Mouse (Mus musculus) midbrain, embryonic 15.5 days (tissue): ENCODE measurements at regions not wholly inside any gene's neighbourhood (a gene's known extent, or its start where the extent isn't known, plus 50 kb on each side); places are given as distances from the start of the nearest gene placed in this dataset.

Experiments
- ATAC-seq: fragments of 200-750 bp; cut with Nextera tagmentation; replicated peaks from 2 replicates; pipeline ENCODE4 v1.8.0; 2017; ENCODE audit warnings: moderate TSS enrichment
- H3K27ac ChIP-seq: fragments of 300-500 bp; sonication (generic); 2 replicates; pipeline ENCODE4 v1.5.1; 2015; ENCODE audit warnings: mild to moderate bottlenecking, inconsistent platforms
- H3K27me3 ChIP-seq: fragments of 300-500 bp; sonication (generic); replicated peaks from 2 replicates; pipeline ENCODE4 v1.6.1; 2015; ENCODE audit warnings: inconsistent platforms
- H3K36me3 ChIP-seq: fragments of 300-500 bp; sonication (generic); replicated peaks from 2 replicates; pipeline ENCODE4 v1.6.1; 2015; ENCODE audit warnings: inconsistent platforms
- H3K4me1 ChIP-seq: fragments of 300-500 bp; sonication (generic); 2 replicates; pipeline ENCODE4 v1.6.1; 2015; ENCODE audit warnings: inconsistent platforms
- H3K4me2 ChIP-seq: fragments of 300-500 bp; sonication (generic); 2 replicates; pipeline ENCODE4 v1.6.1; 2015; ENCODE audit warnings: inconsistent platforms, mild to moderate bottlenecking, moderate library complexity
- H3K4me3 ChIP-seq: fragments of 300-500 bp; sonication (generic); 2 replicates; pipeline ENCODE4 v1.5.1; 2015; ENCODE audit warnings: mild to moderate bottlenecking, inconsistent platforms
- H3K9ac ChIP-seq: fragments of 300-500 bp; sonication (generic); 2 replicates; pipeline ENCODE4 v1.6.1; 2015; ENCODE audit warnings: mild to moderate bottlenecking, inconsistent platforms
- H3K9me3 ChIP-seq: fragments of 300-500 bp; sonication (generic); 2 replicates; pipeline ENCODE4 v1.6.1; 2016; ENCODE audit warnings: inconsistent platforms
- WGBS: fragments of 180-500 bp; shearing (Covaris S2); methylation state at CpG from one replicate; pipeline ENCODE4 v1.1.7; 2015; ENCODE audit warnings: mixed read lengths; 5-methylcytosine and 5-hydroxymethylcytosine counted together

DNA sequence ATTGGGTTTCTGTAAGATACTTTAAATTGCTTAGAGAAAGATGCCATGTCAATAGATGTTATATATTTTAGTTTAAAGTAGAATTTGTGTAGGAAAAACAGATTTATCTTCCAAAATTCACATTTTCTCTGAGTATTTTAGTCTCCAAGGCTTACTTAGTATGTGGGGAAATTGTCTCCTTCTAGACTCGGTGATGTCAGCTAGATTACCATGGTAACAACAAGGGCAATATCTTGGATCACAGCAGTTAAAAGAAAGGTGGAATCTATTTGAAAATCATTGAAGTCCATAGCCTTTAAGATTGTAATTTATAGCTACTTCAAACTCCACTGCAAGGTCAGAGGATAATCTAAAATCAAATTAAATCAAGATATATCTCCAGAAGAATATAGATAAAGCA is 83.2 kb upstream of the Rgs4 start:
- 0 out of 2 replicates have a peak, but pooled peaks cover 3% of the 10 kb centered on the region for H3K4me1 ChIP-seq
- no peak overlapping the region for H3K9ac ChIP-seq
- H3K36me3 ChIP-seq = no peaks in the 10 kb centered on the region
- no peaks in the 10 kb centered on the region for H3K27me3 ChIP-seq
- no peaks in the 10 kb centered on the region for H3K9me3 ChIP-seq
- H3K4me2 ChIP-seq = no peak overlapping the region
- ATAC-seq = peak; percentile 80
- WGBS = 22% methylated on average over 1 of the region's 1 CpGs
- peak overlapping the region; percentile 56; the same call in 1 of the 2 replicates for H3K27ac ChIP-seq
- H3K4me3 ChIP-seq = no peak overlapping the region

DNA sequence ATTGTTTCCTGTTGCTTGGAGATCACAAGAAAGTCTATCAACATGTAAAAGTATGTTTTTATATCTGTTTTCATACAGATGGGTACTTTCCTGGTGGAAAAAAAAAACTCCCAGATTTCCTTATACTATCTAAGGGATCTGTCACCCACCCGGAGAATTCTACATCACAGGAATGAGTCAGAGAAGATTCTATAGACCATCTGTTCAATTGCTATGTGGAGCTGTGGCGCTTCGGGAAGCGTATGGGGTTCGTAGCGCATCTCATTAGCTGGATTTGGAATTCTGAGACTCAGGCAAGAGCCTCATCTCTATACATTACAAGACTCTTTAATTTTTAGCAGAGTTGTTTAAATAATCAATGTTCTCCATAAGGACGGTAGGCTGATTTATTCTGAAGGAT is 74.6 kb upstream of the Rgs4 start:
- no peaks in the 10 kb centered on the region for H3K27me3 ChIP-seq
- WGBS = 59% methylated on average over 7 of the region's 7 CpGs
- no peak overlapping the region for H3K9ac ChIP-seq
- no peak overlapping the region for H3K4me3 ChIP-seq
- H3K9me3 ChIP-seq = no peaks in the 10 kb centered on the region
- H3K27ac ChIP-seq = no peak overlapping the region
- ATAC-seq = no peak
- no peak overlapping the region for H3K4me2 ChIP-seq
- H3K4me1 ChIP-seq = peaks cover 9% of the 10 kb centered on the region; the same call in 1 of the 2 replicates
- H3K36me3 ChIP-seq = no peaks in the 10 kb centered on the region

GRCm38 (mm10) chr1:169819404-169819949 is 72.0 kb upstream of the Rgs4 start:
- no peak overlapping the region for H3K4me3 ChIP-seq
- no peaks in the 10 kb centered on the region for H3K9me3 ChIP-seq
- WGBS = 52% methylated on average over 5 of the region's 5 CpGs
- H3K9ac ChIP-seq = no peak overlapping the region
- H3K4me1 ChIP-seq = peaks cover 9% of the 10 kb centered on the region; the same call in 1 of the 2 replicates
- no peaks in the 10 kb centered on the region for H3K27me3 ChIP-seq
- H3K4me2 ChIP-seq = no peak overlapping the region
- H3K36me3 ChIP-seq = no peaks in the 10 kb centered on the region
- H3K27ac ChIP-seq = 0 out of 2 replicates have a peak overlapping the region, but pooled peaks have one; percentile 15
- ATAC-seq = peak; percentile 62

DNA sequence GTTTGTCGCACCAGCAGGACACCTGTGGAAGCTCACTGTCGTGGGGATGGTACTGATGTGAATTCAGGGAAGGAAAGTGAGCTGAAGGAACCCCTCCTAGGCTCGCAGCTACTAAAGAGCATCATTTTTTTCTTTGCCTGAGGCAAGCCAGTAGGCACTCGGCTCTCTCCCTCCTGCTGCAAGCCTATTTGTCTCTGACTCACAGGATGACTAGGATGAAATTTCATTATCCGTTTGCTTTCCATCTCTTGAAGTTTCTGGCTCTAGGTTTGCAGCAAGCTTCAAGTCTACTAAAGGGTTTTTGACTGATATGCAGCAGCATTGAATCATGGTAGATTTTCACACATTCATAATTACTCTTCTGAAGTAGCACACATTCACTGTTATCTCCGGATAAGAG is 69.5 kb upstream of the Rgs4 start:
- no peak for ATAC-seq
- 63% methylated on average over 6 of the region's 6 CpGs for WGBS

DNA sequence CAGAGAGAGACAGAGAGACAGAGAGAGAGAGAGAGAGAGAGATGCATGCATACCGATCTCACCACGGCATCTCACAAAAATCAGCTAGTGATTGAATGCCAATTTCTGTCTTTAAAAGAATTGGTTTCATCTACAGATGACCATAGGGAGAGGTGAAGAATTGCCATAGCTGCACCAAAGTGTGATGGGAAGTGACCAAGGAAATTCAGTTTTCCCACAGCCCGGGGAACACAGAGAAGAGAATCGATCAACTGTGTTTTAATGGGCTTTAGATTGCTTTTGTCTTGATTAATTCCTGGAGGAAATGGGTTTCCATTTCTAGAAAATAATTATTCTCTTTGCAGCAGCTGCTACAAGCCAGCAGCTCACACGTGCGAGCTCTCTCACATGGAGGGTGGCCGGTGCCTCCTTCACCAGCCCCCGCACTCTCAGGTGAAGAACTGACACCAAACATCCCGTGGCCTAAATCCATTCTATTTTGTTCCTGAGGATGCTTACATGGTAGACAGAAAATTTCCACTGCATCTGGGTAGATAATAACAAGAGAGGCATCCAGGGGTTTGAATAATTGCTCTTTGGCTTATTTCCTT is 65.2 kb upstream of the Rgs4 start:
- no peak overlapping the region for H3K27ac ChIP-seq

More for the DNA sequence above, 69.5 kb upstream of the Rgs4 start:
- H3K27me3 ChIP-seq = no peaks in the 10 kb centered on the region
- H3K27ac ChIP-seq = no peak overlapping the region
- no peak overlapping the region for H3K4me3 ChIP-seq
- no peak overlapping the region for H3K4me2 ChIP-seq
- H3K36me3 ChIP-seq = no peaks in the 10 kb centered on the region
- H3K9ac ChIP-seq = no peak overlapping the region
- H3K4me1 ChIP-seq = peaks cover 6% of the 10 kb centered on the region; the same call in 1 of the 2 replicates
- no peaks in the 10 kb centered on the region for H3K9me3 ChIP-seq

GRCm38 (mm10) chr1:169803428-169804138 is 56.1 kb upstream of the Rgs4 start:
- Histone ChIP-seq H3K27me3 (no peaks in the 10 kb centered on the region), H3K36me3 (no peaks in the 10 kb centered on the region), H3K27ac (no peak overlapping the region), H3K9me3 (no peaks in the 10 kb centered on the region), H3K4me1 (no peaks in the 10 kb centered on the region), H3K4me3 (no peak overlapping the region), H3K9ac (no peak overlapping the region), H3K4me2 (no peak overlapping the region)
- ATAC-seq = no peak
- WGBS = 83% methylated on average over 4 of the region's 4 CpGs

More for the DNA sequence above, 65.2 kb upstream of the Rgs4 start:
- H3K4me3 ChIP-seq = no peak overlapping the region
- no peak overlapping the region for H3K4me2 ChIP-seq
- WGBS = 63% methylated on average over 9 of the region's 9 CpGs
- H3K9ac ChIP-seq = no peak overlapping the region
- no peaks in the 10 kb centered on the region for H3K36me3 ChIP-seq
- no peaks in the 10 kb centered on the region for H3K27me3 ChIP-seq
- H3K9me3 ChIP-seq = no peaks in the 10 kb centered on the region
- no peak for ATAC-seq
- no peaks in the 10 kb centered on the region for H3K4me1 ChIP-seq

DNA sequence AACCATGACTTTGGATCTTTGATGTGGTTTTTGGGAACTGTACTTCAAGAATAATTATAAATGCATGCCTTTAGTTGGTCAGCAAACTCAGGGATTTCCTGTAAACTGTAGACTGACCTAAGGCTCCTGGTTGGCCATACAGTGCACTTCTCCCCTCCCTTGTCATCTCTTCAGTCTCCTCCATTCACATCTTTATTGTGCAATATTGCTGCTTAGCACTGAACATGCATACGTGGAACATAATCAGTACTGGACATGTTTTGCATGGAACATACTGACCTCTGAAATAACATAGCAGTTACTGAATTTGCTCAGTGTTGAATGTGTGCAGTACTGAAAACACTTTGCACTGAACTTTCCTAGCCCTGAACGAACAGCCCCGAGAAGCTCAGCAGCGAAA is 55.4 kb upstream of the Rgs4 start:
- Histone ChIP-seq H3K4me1 (no peaks in the 10 kb centered on the region), H3K9me3 (no peaks in the 10 kb centered on the region), H3K36me3 (no peaks in the 10 kb centered on the region), H3K4me3 (no peak overlapping the region), H3K27ac (no peak overlapping the region), H3K9ac (no peak overlapping the region), H3K4me2 (no peak overlapping the region), H3K27me3 (no peaks in the 10 kb centered on the region)
- no peak for ATAC-seq
- 91% methylated on average over 4 of the region's 4 CpGs for WGBS

GRCm38 (mm10) chr1:169802053-169802830 is 54.8 kb upstream of the Rgs4 start:
- H3K4me1 ChIP-seq = no peaks in the 10 kb centered on the region
- H3K27me3 ChIP-seq = no peaks in the 10 kb centered on the region
- H3K9me3 ChIP-seq = no peaks in the 10 kb centered on the region
- H3K4me3 ChIP-seq = no peak overlapping the region
- no peak overlapping the region for H3K27ac ChIP-seq
- WGBS = 89% methylated on average over 8 of the region's 8 CpGs
- H3K4me2 ChIP-seq = no peak overlapping the region
- no peaks in the 10 kb centered on the region for H3K36me3 ChIP-seq
- no peak overlapping the region for H3K9ac ChIP-seq
- ATAC-seq = no peak
